ENCODE assay signal across 22 mouse cellular contexts in genomic region chr10:43598067-43598726, GRCm38 (mm10). TPM values are rescaled to one million over a fixed set of nuclear protein-coding genes. Genes with fewer than 3 reads are reported as not detected.
DNase-seq lines count a peak whose midpoint lies in the region; ATAC-seq and TF ChIP-seq lines count a peak whose summit lies in the region.
"Had no signal": no experiment of that assay in that cellular context is flagged by ENCODE, and none has a peak within 500 bp of the region (broad histone marks: within the 10 kb centered on the region; RNA-seq: fewer than 3 reads in every experiment).

No protein-coding gene starts in this region.

- no peak for TF ChIP-seq RAD21 in MEL (IDR thresholded peaks at IDR 0.05; ENCODE audit: low read depth, low read length)

- no peak overlapping the region for H3K4me3 ChIP-seq in MEL (ENCODE audit: control insufficient read depth in 1 of 2, insufficient read depth in 1 of 2, low read depth in 2 of 2, low read length in 2 of 2)
- H3K4me3 ChIP-seq in erythroblast, embryonic 14.5 days (replicated peaks) = peak overlapping the region; percentile 55
- peak overlapping the region; percentile 18; the same call in 1 of the 2 replicates for H3K4me3 ChIP-seq in liver, embryonic 12.5 days
- H3K4me3 ChIP-seq in liver, embryonic 16.5 days (ENCODE audit: low read depth, low read length) = peak overlapping the region; percentile 27
- no peak overlapping the region for H3K4me3 ChIP-seq in hindbrain, embryonic 11.5 days (ENCODE audit: low read depth, low read length)
- no peak overlapping the region for H3K4me3 ChIP-seq in heart, embryonic 10.5 days
- H3K4me3 ChIP-seq: embryonic facial prominence, embryonic 13.5 days; forebrain, embryonic 15.5 days; heart, adult 2 months; heart, embryonic 12.5 days; hindbrain, embryonic 10.5 days; hindbrain, embryonic 15.5 days had no signal

- no peak overlapping the region for H3K9ac ChIP-seq in MEL (ENCODE audit: control insufficient read depth, low read depth, low read length, poor library complexity, severe bottlenecking)
- peak overlapping the region; percentile 45 for H3K9ac ChIP-seq in liver, embryonic 12.5 days
- H3K9ac ChIP-seq in liver, embryonic 16.5 days (ENCODE audit: low read depth, low read length) = peak overlapping the region; percentile 29
- no peak overlapping the region for H3K9ac ChIP-seq in hindbrain, embryonic 11.5 days (ENCODE audit: low read depth, low read length)
- H3K9ac ChIP-seq: embryonic facial prominence, embryonic 13.5 days; forebrain, embryonic 15.5 days; heart, embryonic 12.5 days; hindbrain, embryonic 15.5 days had no signal

- no peak for TF ChIP-seq POLR2A in MEL (IDR thresholded peaks at IDR 0.05; ENCODE audit: control insufficient read depth in 1 of 2, insufficient read depth in 1 of 2, low read depth in 1 of 2, low read length in 2 of 2, poor library complexity in 1 of 2)

- peak; percentile 88 for ATAC-seq in liver, embryonic 12.5 days
- peak; percentile 80 for ATAC-seq in liver, embryonic 16.5 days (ENCODE audit: low read depth)
- ATAC-seq in cerebellum, adult (ENCODE audit: insufficient number of reproducible peaks, low FRiP score, low TSS enrichment) = no peak
- no peak for ATAC-seq in hindbrain, embryonic 11.5 days (ENCODE audit: low FRiP score)
- ATAC-seq: activated CD4-positive, CD25-positive, alpha-beta regulatory T cell, adult 4 months; forebrain, embryonic 15.5 days; Patski had no signal

- DNase-seq in MEL (ENCODE audit: low read depth, low spot score) = peak; percentile 45
- DNase-seq in gastrocnemius, postnatal 10 days = no peak
- DNase-seq in hindbrain, embryonic 11.5 days (ENCODE audit: low spot score) = no peak
- DNase-seq in heart, embryonic 10.5 days (ENCODE audit: low spot score) = no peak
- DNase-seq: adrenal gland, adult 2 months; adrenal gland, postnatal 36 days; cerebellum, adult 11-12 months; cerebellum, adult 9-10 months; cerebellum, postnatal 25 days; gastrocnemius, postnatal 14 days; heart, adult 2 months had no signal

- peak overlapping the region; percentile 57 for H3K4me2 ChIP-seq in liver, embryonic 12.5 days
- H3K4me2 ChIP-seq in liver, embryonic 16.5 days (ENCODE audit: low read depth, low read length) = peak overlapping the region; percentile 57
- H3K4me2 ChIP-seq in hindbrain, embryonic 11.5 days (replicated peaks; ENCODE audit: low read depth, low read length) = no peak overlapping the region
- H3K4me2 ChIP-seq: embryonic facial prominence, embryonic 13.5 days; forebrain, embryonic 15.5 days; heart, embryonic 12.5 days; hindbrain, embryonic 15.5 days had no signal

- H3K9me3 ChIP-seq in MEL (replicated peaks; ENCODE audit: insufficient read depth, low read length) = no peaks in the 10 kb centered on the region
- H3K9me3 ChIP-seq in erythroblast, embryonic 14.5 days (ENCODE audit: control insufficient read depth, low read length) = no peaks in the 10 kb centered on the region
- H3K9me3 ChIP-seq in liver, embryonic 12.5 days (replicated peaks) = no peaks in the 10 kb centered on the region
- H3K9me3 ChIP-seq in liver, embryonic 16.5 days (replicated peaks; ENCODE audit: control insufficient read depth, low read length) = no peaks in the 10 kb centered on the region
- H3K9me3 ChIP-seq in hindbrain, embryonic 11.5 days (ENCODE audit: control insufficient read depth, low read length) = no peaks in the 10 kb centered on the region
- H3K9me3 ChIP-seq in heart, embryonic 10.5 days = no peaks in the 10 kb centered on the region
- H3K9me3 ChIP-seq: embryonic facial prominence, embryonic 13.5 days; forebrain, embryonic 15.5 days; heart, embryonic 12.5 days; hindbrain, embryonic 10.5 days; hindbrain, embryonic 15.5 days had no signal

- TF ChIP-seq CTCF in MEL (IDR thresholded peaks at IDR 0.05 in 2 of 3, conservative IDR thresholded peaks at IDR 0.05 in 1 of 3; ENCODE audit: control insufficient read depth in 1 of 3, insufficient read depth in 1 of 3, low read depth in 2 of 3, low read length in 3 of 3, poor library complexity in 1 of 3, severe bottlenecking in 1 of 3) = no peak

- H3K36me3 ChIP-seq in MEL (ENCODE audit: control insufficient read depth in 1 of 2, insufficient read depth in 2 of 2, low read length in 2 of 2) = peaks cover 0 to 14% of the 10 kb centered on the region in 2 experiments; a peak in 2 of 4 replicates
- H3K36me3 ChIP-seq in erythroblast, embryonic 14.5 days (ENCODE audit: control insufficient read depth) = peaks cover 90% of the 10 kb centered on the region
- H3K36me3 ChIP-seq in liver, embryonic 12.5 days = peaks cover 15% of the 10 kb centered on the region
- H3K36me3 ChIP-seq in liver, embryonic 16.5 days (ENCODE audit: control insufficient read depth, insufficient read depth) = no peaks in the 10 kb centered on the region; the same call in 1 of the 2 replicates
- no peaks in the 10 kb centered on the region for H3K36me3 ChIP-seq in hindbrain, embryonic 11.5 days (ENCODE audit: control insufficient read depth, insufficient read depth, low read length)
- no peaks in the 10 kb centered on the region for H3K36me3 ChIP-seq in heart, embryonic 10.5 days
- H3K36me3 ChIP-seq: embryonic facial prominence, embryonic 13.5 days; forebrain, embryonic 15.5 days; heart, embryonic 12.5 days; hindbrain, embryonic 10.5 days; hindbrain, embryonic 15.5 days had no signal

- no peaks in the 10 kb centered on the region for H3K27me3 ChIP-seq in MEL (ENCODE audit: control insufficient read depth in 1 of 2, insufficient read depth in 2 of 2, low read length in 2 of 2)
- H3K27me3 ChIP-seq in erythroblast, embryonic 14.5 days (ENCODE audit: control insufficient read depth) = no peaks in the 10 kb centered on the region
- H3K27me3 ChIP-seq in liver, embryonic 12.5 days (replicated peaks) = no peaks in the 10 kb centered on the region
- no peaks in the 10 kb centered on the region for H3K27me3 ChIP-seq in liver, embryonic 16.5 days (ENCODE audit: control insufficient read depth, insufficient read depth, low read depth, low read length)
- no peaks in the 10 kb centered on the region for H3K27me3 ChIP-seq in hindbrain, embryonic 11.5 days (ENCODE audit: control insufficient read depth, insufficient read depth, low read length)
- no peaks in the 10 kb centered on the region for H3K27me3 ChIP-seq in heart, embryonic 10.5 days (ENCODE audit: insufficient read depth, poor library complexity, severe bottlenecking)
- H3K27me3 ChIP-seq: embryonic facial prominence, embryonic 13.5 days; forebrain, embryonic 15.5 days; heart, embryonic 12.5 days; hindbrain, embryonic 15.5 days; Patski had no signal

- peaks cover 10 to 29% of the 10 kb centered on the region in 2 experiments for H3K4me1 ChIP-seq in MEL (ENCODE audit: control insufficient read depth in 1 of 2, insufficient read depth in 2 of 2, low read length in 2 of 2)
- H3K4me1 ChIP-seq in erythroblast, embryonic 14.5 days (ENCODE audit: control insufficient read depth) = peaks cover 90% of the 10 kb centered on the region
- peaks cover 86% of the 10 kb centered on the region for H3K4me1 ChIP-seq in liver, embryonic 12.5 days
- H3K4me1 ChIP-seq in liver, embryonic 16.5 days (ENCODE audit: control insufficient read depth, low read depth, low read length) = peaks cover 52% of the 10 kb centered on the region
- H3K4me1 ChIP-seq in hindbrain, embryonic 11.5 days (replicated peaks; ENCODE audit: control insufficient read depth, insufficient read depth, low read length) = no peaks in the 10 kb centered on the region
- H3K4me1 ChIP-seq in heart, embryonic 10.5 days = peaks cover 12% of the 10 kb centered on the region

- peak; percentile 47 to 52; a peak in 2 of 4 replicates for TF ChIP-seq EP300 in MEL (IDR thresholded peaks at IDR 0.05; ENCODE audit: low read depth in 1 of 2, low read length in 2 of 2)

- H3K79me2 ChIP-seq in MEL (ENCODE audit: control insufficient read depth, insufficient read depth, low read length, poor library complexity) = no peaks in the 10 kb centered on the region

- H3K27ac ChIP-seq in MEL (ENCODE audit: control insufficient read depth, low read depth, low read length) = no peak overlapping the region
- peak overlapping the region; percentile 85 for H3K27ac ChIP-seq in liver, embryonic 12.5 days
- H3K27ac ChIP-seq in liver, embryonic 16.5 days (ENCODE audit: low read length) = peak overlapping the region; percentile 75
- H3K27ac ChIP-seq in hindbrain, embryonic 11.5 days (ENCODE audit: low read depth, low read length) = no peak overlapping the region
- no peak overlapping the region for H3K27ac ChIP-seq in heart, embryonic 10.5 days
- H3K27ac ChIP-seq: embryonic facial prominence, embryonic 13.5 days; forebrain, embryonic 15.5 days; heart, adult 2 months; hindbrain, embryonic 10.5 days; hindbrain, embryonic 15.5 days had no signal

- WGBS in liver, embryonic 12.5 days (ENCODE audit: insufficient replicate concordance) = 47% methylated on average over 2 of the region's 2 CpGs
- 40% methylated on average over 2 of the region's 2 CpGs for WGBS in liver, embryonic 16.5 days (ENCODE audit: insufficient replicate concordance)
- 78% methylated on average over 2 of the region's 2 CpGs for WGBS in hindbrain, embryonic 11.5 days
- 54% methylated on average over 2 of the region's 2 CpGs for WGBS in heart, embryonic 10.5 days

TF ChIP-seq in MEL, 35 proteins besides CTCF, POLR2A, EP300 and RAD21 (continues in another document):
- no peak for TF ChIP-seq ZNF384 (IDR thresholded peaks at IDR 0.05; ENCODE audit: low read depth, low read length)

RNA-seq across cellular contexts. Expression of gene Cd24a, which starts 20.1 kb away (rescaled TPM):
- 96.6 and 119 TPM in 2 replicates for total RNA-seq in MEL (2012; rRNA removed)
- 100 to 1,000 TPM in 1 of 2 experiments, not detected in 1; 181 TPM for polyA plus RNA-seq in MEL (2012; ENCODE audit: insufficient read depth in 1 of 2, insufficient read length in 2 of 2, low read depth in 1 of 2, low replicate concordance in 2 of 2, missing spikeins in 1 of 2)
- 286 and 348 TPM in 2 replicates for polyA plus RNA-seq in erythroblast, embryonic 14.5 days (2012)
- polyA plus RNA-seq in liver, embryonic 12.5 days (2016; fragmentation: Nextera tagmentation; extraction: Ambion mirVana) = 819 and 854 TPM in 2 replicates
- polyA plus RNA-seq in liver, embryonic 16.5 days (2015; fragmentation: Nextera tagmentation; extraction: Ambion mirVana) = 927 and 938 TPM in 2 replicates
- total RNA-seq in gastrocnemius, postnatal 10 days (2021) = 10 to 100 TPM; 40.0 to 67.0 TPM
- 783 and 816 TPM in 2 replicates for polyA plus RNA-seq in hindbrain, embryonic 11.5 days (2014; fragmentation: Nextera tagmentation; extraction: Ambion mirVana)
- 108 and 192 TPM in 2 replicates for polyA plus RNA-seq in heart, embryonic 10.5 days (2016; fragmentation: Nextera tagmentation; extraction: Ambion mirVana)

RNA-seq across cellular contexts. Expression of gene 1700021F05Rik, which starts 57.4 kb away (rescaled TPM):
- 62.3 and 66.5 TPM in 2 replicates for total RNA-seq in MEL (2012; rRNA removed)
- 10 to 100 TPM in 1 of 2 experiments, not detected in 1; 93.8 TPM for polyA plus RNA-seq in MEL (2012; ENCODE audit: insufficient read depth in 1 of 2, insufficient read length in 2 of 2, low read depth in 1 of 2, low replicate concordance in 2 of 2, missing spikeins in 1 of 2)
- polyA plus RNA-seq in erythroblast, embryonic 14.5 days (2012) = 1.3 and 2.0 TPM in 2 replicates
- polyA plus RNA-seq in liver, embryonic 12.5 days (2016; fragmentation: Nextera tagmentation; extraction: Ambion mirVana) = 46.4 and 50.8 TPM in 2 replicates
- polyA plus RNA-seq in liver, embryonic 16.5 days (2015; fragmentation: Nextera tagmentation; extraction: Ambion mirVana) = 21.6 and 26.4 TPM in 2 replicates
- total RNA-seq in gastrocnemius, postnatal 10 days (2021) = 10 to 100 TPM; 91.5 to 98.3 TPM
- polyA plus RNA-seq in hindbrain, embryonic 11.5 days (2014; fragmentation: Nextera tagmentation; extraction: Ambion mirVana) = 70.4 and 76.2 TPM in 2 replicates
- polyA plus RNA-seq in heart, embryonic 10.5 days (2016; fragmentation: Nextera tagmentation; extraction: Ambion mirVana) = 90.1 and 96.5 TPM in 2 replicates

Comparison
In these comparisons a context has a peak if more than half of its experiments do, and no peak if none do; other contexts are left out.
1. H3K27ac ChIP-seq: peak in liver, embryonic 12.5 days (single experiment) and liver, embryonic 16.5 days (single experiment); none in MEL (single experiment), hindbrain, embryonic 11.5 days (single experiment) and heart, embryonic 10.5 days (single experiment).
2. H3K4me3 ChIP-seq: peak in erythroblast, embryonic 14.5 days (single experiment), liver, embryonic 12.5 days (single experiment) and liver, embryonic 16.5 days (single experiment); none in MEL (0 of 2), hindbrain, embryonic 11.5 days (single experiment) and heart, embryonic 10.5 days (single experiment).
3. H3K9ac ChIP-seq: peak in liver, embryonic 12.5 days (single experiment) and liver, embryonic 16.5 days (single experiment); none in MEL (single experiment) and hindbrain, embryonic 11.5 days (single experiment).
4. ATAC-seq: peak in liver, embryonic 12.5 days (single experiment) and liver, embryonic 16.5 days (single experiment); none in cerebellum, adult (single experiment) and hindbrain, embryonic 11.5 days (single experiment).